Mouse (Mus musculus) left cerebral cortex, adult 2 months (tissue): ENCODE measurements around the gene Tmc7. TPM values are rescaled to one million over a fixed set of nuclear protein-coding genes. Genes with fewer than 3 reads are reported as not detected.
A peak's percentile ranks its signal among the peaks of the same experiment; 100 is the strongest.

ENCODE experiments used
- DNase-seq, 2 experiments: peaks; one replicate each; pipeline ENCODE4 v3.0.0; 2021 to 2022; ENCODE audit warnings: low spot score in 2 of 2, mixed read lengths in 1 of 2; ENCODE audit errors: extremely low spot score in 1 of 2
- H3K27ac ChIP-seq: fragments of 200-600 bp; 2 replicates; pipeline ENCODE4 v1.8.1; 2022
- H3K4me3 ChIP-seq: fragments of 200-600 bp; 2 replicates; pipeline ENCODE4 v1.8.1; 2022
- CTCF ChIP-seq: fragments of 200-600 bp; IDR thresholded peaks from 2 replicates; pipeline ENCODE4 v1.8.1; 2022; ENCODE audit warnings: antibody characterized with exemption, mild to moderate bottlenecking, moderate library complexity
- intact Hi-C: fragments of 180-260 bp; cut with DNase I; formaldehyde crosslinking; loops from one replicate; pipeline ENCODE4 v1.15.1; 2025
- total RNA-seq, 2 experiments: library from RNA; stranded (reverse); gene quantifications; 2 replicates each; pipeline ENCODE4 v1.2.3; 2021

Gene Tmc7
- total RNA-seq, 2 experiments from 2014 or later, result 15.9 to 17.1 TPM

DNA sequence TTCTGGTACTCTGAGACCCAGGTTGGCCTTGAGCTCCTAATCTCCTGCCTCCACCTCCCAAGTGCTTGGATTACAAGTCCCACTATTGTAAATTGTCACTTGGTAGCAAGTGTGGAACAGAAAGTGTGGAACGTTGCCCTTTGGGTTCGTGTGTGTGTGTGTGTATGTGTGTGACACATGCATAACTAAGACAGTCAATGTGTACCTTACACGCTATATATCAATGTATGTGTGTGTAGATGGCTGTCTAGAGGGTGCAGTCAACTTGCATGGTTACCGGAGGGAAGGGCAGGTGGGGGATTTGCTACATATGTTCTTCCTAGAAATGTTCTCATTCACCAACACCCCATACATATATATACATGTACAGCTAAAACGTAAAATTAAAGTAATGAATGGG is 390 bp upstream of the Tmc7 start:
- intact Hi-C loops, result no loop called here
- DNase-seq, result no peak
- Histone ChIP-seq H3K4me3 (peak overlapping the region; percentile 86), H3K27ac (peak overlapping the region; percentile 93; the same call in 1 of the 2 replicates)
- TF ChIP-seq CTCF, result no peak

DNA sequence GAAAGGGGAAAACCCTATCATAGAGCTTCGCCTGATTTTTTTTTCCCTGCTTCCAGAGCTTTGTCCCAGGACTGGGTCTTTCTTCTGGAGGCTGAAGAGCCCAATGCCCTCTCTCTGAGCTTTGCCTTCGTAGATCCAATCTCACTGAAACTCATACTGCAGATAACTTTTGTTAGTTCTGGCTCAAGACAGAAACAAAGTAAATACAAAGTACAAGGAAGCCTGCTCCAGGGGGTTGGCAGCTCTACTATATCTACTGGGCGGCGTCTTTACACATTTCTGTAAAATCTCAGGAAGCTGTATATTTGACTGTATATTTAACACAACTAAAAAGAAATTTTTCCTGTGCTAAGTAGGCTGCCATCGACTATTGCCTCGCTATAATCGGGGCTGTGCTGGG is 715 bp downstream of the Tmc7 start:
- TF ChIP-seq CTCF, result no peak
- intact Hi-C loops, result no loop called here
- DNase-seq, result no peak
- Histone ChIP-seq H3K4me3 (peak overlapping the region; percentile 86), H3K27ac (peak overlapping the region; percentile 93)

DNA sequence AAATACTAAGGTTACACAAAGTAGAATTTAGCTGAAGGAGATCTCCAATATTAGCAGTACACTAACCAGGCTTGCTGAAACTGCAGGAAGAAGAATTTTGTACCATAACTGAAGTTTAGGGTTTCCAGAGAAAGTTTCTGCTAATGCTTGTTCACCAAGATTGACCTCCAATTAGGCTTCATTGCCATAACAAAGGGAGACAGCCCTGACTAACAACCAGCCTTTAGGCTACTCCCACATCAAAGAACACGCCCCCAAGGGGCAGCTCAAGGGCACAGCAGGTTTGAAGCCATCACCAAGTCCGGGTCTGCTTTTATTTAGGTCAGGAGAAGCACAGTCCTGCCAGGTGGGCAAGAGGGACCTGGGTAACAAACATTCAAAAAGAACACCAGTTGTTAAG is 4.6 kb downstream of the Tmc7 start:
- no peak overlapping the region for H3K4me3 ChIP-seq
- intact Hi-C loops, result no loop called here
- no peak overlapping the region for H3K27ac ChIP-seq
- no peak for DNase-seq
- no peak for TF ChIP-seq CTCF

DNA sequence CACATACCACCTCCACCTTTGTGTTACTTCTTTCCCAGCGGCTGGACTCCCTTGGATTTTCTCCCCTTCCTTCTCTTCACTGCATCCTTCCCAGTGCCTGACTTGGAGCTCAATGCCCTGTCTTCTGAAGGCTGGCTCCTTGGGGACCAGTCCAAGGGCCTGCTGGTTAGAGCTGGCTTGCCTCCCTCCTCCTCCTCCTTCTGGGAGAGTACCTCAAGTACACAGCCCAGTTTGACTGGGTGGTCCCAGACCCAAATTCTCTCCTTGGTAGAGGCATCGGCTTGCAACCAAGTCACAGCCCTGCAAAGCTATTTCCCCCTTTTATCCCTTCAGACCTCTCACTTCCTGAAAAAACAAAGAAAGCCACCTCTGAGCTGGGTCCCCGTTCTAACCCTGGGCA is 6.3 kb downstream of the Tmc7 start:
- no peak for DNase-seq
- H3K27ac ChIP-seq, result peak overlapping the region; percentile 82
- intact Hi-C loops, result no loop called here
- no peak overlapping the region for H3K4me3 ChIP-seq
- TF ChIP-seq CTCF, result no peak

DNA sequence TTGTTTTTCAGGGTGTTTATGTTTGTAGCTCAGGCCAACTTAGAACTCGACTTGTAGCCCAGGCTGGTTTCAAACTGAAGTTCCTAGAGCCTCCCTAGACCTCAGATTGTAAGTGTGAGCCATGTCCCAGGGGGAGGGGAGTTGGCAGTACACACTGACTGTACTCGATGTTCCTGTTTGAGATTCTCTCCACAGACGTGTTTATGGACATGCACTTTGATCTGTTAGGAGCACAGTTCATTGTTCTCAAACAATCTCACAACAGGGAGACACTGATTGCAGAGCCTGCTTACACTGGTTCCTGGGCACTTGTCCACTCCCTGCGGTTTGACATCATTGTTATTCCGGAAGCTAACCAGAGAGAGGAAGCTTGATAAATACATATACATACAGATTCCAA is 12.5 kb downstream of the Tmc7 start:
- TF ChIP-seq CTCF, result no peak
- peak overlapping the region; percentile 57 for H3K27ac ChIP-seq
- H3K4me3 ChIP-seq, result no peak overlapping the region
- intact Hi-C loops, result no loop called here
- no peak for DNase-seq

DNA sequence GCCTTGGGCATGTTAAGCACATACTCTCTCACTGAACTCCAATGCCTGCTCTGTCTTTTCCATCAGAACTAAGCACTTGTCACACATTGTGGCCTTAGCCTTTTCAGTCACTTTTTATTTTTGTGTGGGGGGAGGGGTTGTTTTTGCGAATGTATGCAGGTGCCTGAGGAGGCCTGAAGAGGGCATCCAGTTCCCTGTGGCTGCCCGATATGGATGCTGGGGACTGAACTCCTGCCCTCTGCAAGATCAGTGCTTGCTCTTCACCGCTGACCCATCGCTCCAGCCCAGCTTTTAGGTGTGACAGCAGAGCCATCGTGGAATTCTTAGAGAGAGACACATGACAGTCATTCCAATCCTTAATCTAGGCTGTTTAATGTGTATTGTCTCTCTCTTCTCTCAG is 13.2 kb downstream of the Tmc7 start:
- H3K27ac ChIP-seq, result no peak overlapping the region; the same call in 1 of the 2 replicates
- DNase-seq, result no peak
- intact Hi-C loops, result no loop called here
- peak; percentile 35 for TF ChIP-seq CTCF
- no peak overlapping the region for H3K4me3 ChIP-seq

DNA sequence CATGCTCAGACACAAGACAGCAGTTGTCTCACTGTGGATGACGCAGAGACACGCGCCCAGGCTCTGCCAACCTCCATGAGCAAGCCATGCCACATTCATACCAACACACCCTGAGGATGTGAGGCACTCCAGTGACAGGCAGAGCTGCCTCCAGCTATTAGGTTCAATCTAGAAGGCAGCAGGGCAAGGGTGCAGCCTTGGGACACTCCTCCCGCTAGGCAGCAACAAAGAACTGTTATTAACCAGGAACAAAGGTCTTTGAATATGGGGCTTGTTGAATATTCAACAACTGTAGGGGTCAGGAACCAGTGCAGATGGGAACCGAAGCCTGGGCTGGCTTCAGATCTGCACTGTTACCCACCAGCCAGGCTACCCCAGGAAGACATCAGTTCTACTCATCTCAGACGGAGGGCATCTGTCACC is 15.4 kb downstream of the Tmc7 start:
- intact Hi-C loops, result no loop called here
- H3K4me3 ChIP-seq, result no peak overlapping the region
- peak overlapping the region; percentile 70 for H3K27ac ChIP-seq
- no peak for DNase-seq
- TF ChIP-seq CTCF, result no peak

DNA sequence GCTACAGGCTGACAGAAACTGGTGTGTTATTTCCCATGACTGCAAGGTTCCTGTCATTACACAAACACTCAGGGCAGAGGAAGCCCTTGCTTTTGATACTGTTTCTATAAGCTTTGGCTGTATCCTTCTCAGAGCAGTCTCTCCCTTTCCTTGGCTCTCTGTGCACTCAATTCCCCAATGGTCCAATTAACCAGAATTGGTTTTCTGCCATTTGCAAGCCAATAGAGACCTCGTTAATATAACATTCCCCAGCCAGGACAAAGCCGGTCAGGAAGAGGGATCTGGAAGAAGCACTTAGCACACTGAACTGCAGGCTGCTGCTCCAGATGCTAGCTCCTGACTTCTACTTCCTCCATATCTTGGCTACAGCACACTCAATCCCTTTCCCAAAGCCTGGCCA is 30.2 kb downstream of the Tmc7 start:
- intact Hi-C loops, result no loop called here
- no peak overlapping the region for H3K27ac ChIP-seq

DNA sequence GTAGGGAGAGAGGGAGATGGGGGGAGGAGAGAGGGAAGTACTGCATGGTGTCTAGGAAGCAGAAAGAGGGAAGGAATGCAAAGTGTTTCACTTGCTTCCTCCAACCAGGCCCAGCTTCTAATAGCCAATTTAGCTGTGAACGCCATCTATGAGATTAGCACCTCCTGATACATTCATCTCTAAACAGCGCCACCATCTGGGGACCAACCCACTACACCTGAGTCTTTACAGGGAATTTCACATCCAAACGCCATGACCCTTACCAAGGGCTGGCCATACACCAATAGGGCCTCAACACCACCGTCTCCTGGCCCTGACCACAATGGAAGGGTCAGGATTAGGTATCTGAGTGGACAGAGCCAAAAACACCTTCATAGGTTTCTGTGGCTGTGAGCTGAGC is 30.7 kb downstream of the Tmc7 start:
- DNase-seq, result no peak
- Histone ChIP-seq H3K4me3 (no peak overlapping the region), H3K27ac (no peak overlapping the region)
- TF ChIP-seq CTCF, result no peak; the same call in 1 of the 2 replicates
- intact Hi-C loops, result no loop called here

More for the DNA sequence above, 30.2 kb downstream of the Tmc7 start:
- DNase-seq, result no peak
- H3K4me3 ChIP-seq, result no peak overlapping the region
- TF ChIP-seq CTCF, result no peak

DNA sequence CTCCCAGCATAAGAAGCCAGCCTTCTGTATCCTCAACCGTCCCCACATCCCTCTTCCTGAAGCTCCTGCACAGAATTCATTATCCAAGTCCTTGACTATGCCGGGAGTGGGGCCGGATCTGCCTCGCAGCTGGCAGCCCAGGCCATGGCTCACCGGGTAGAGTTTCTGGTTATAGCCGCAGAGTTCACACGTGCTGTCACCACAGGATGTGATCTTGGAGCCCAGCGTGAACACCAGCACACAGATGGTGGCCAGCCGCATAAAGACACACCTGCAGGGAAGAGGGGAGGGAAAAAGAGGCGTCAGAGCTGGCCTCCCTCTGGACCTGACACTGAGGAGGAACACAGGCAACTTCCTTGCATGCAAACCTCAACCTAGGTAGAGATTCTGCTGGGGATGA is 37.1 kb downstream of the Tmc7 start:
- DNase-seq, result no peak
- Histone ChIP-seq H3K4me3 (no peak overlapping the region), H3K27ac (no peak overlapping the region)
- no peak for TF ChIP-seq CTCF
- intact Hi-C loops, result no loop called here

DNA sequence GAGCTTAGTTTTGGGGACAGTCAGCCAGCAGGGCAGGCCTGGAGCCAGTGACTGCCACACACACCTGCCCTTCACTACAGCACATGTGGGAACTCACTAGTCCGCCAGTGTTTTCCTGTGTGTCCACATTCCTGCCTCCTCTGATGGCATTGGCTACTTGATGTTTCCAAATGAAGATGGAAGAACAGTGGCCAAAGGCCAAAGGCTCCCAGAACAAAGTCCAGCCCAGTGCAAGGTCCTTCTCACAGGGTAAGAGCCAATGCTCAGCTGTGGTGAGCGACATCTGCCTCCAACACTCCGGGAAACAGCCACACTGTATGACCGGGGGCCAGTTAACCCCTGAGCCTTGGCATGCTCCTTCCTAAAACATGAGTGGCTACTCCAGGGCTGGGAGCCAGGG is 40.4 kb downstream of the Tmc7 start:
- no peak for DNase-seq
- intact Hi-C loops, result no loop called here
- Histone ChIP-seq H3K27ac (no peak overlapping the region), H3K4me3 (no peak overlapping the region)
- no peak for TF ChIP-seq CTCF

DNA sequence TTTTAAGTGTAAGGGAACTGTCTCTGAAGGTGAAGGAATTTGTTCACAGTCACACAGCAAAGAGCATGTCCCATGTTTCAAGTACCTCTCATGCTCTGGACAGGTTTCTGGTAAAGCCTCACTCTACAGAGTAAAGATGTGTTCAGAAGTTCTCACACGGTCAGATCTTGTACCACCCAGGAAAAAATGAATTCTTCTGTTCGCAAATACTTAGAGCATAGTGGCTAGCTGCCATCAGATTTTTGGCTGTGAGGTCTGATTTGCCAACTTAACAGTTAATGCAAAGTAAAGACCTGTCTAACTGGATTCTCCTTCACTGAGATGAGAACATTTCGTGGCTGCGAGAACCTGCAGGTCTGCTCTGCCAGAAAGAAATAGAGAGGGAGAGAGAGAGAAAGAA is 49.5 kb downstream of the Tmc7 start:
- no peak overlapping the region for H3K27ac ChIP-seq
- H3K4me3 ChIP-seq, result no peak overlapping the region
- intact Hi-C loops, result no loop called here
- DNase-seq, result no peak
- TF ChIP-seq CTCF, result no peak

DNA sequence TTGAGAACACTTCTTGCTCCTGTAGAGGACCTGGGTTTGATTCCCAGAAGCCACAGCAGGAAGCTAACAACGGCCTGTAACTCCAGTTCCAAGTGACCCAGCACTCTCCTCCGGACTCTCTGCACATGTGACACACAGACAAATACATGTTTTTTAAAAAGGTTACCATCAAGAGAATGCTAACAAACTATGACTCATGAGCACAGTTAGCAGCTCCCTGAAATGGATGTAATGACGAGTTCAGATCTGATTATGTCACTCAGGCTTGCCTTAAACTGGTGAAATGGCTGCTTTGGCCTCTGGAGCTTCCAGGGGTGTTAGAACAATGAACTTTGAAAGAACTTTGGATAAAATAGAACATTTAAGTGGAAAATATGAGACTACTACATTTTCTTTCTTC is 50.2 kb downstream of the Tmc7 start:
- no peak for DNase-seq
- intact Hi-C loops, result loop anchor here (5.0 kb wide), 2 partner anchors 292 to 417 kb away; partner anchors contain the start of genes Rps15a and Smg1
- TF ChIP-seq CTCF, result no peak
- Histone ChIP-seq H3K4me3 (no peak overlapping the region), H3K27ac (no peak overlapping the region)

DNA sequence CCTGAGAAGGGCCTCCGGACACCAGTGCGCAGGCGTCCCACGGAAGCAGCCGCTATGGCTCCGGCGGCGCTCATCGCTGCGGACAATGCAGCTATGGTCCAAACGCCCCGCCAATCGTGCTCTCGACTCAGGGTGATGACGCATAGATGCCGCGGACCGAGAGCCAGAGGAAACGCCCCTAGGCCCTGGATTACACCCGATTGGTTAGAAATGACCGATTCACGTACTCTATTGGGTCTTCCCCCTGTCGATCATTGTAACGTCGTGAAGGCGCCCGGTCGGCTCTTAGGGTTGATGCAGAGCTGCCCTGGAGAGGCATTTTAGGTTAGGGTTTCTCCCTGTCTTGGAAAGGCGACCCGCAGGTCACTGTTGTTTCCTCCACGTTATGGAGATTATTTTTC is 51.4 kb downstream of the Tmc7 start, which contains the start of gene Coq7:
Gene Coq7 (minus strand): TSS at position 179 of the 401 bp plus-strand sequence.
- H3K27ac ChIP-seq, result peak within 1 kb of the TSS; percentile 100
- peak; percentile 91 to 94 for DNase-seq
- no peak for TF ChIP-seq CTCF
- peak within 1 kb of the TSS; percentile 78 for H3K4me3 ChIP-seq
- intact Hi-C loops, result loop anchor here (2.0 to 5.0 kb wide), 3 partner anchors 62 to 416 kb away; partner anchors contain the start of genes Rps15a and Smg1
